Mouse (Mus musculus): ENCODE data around the gene Dlx4. TPM values are rescaled to one million over a fixed set of nuclear protein-coding genes. Genes with fewer than 3 reads are reported as not detected.

Gene Dlx4
- polyA plus RNA-seq, 1 experiment = not detected

DNA sequence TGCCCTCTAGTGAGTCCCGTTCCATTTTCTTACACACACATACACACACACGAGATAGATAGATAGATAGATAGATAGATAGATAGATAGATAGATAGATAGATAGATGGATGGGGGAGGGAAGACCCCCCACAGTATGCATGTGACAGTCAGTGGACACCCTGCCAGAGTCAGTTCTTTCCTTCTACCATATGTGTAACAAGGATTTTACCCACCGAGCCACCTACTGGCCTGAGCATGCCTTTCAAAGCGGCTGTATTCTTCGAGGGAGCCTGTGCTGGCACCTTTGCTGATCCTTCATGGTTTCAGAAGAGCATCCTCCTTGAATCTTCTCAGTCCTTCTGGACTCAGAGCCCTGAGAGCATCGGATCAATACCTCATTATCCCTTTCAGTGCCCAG lies 48.2 kb downstream of the Dlx4 start:
- Histone ChIP-seq H3K4me3 (ENCODE audit: extremely low read depth, insufficient read depth, insufficient read length) (no peak overlapping the region), H3K4me1 (ENCODE audit: control insufficient read depth, insufficient read depth, insufficient read length) (no peaks in the 10 kb centered on the region), H3K27ac (ENCODE audit: insufficient read depth, low read length) (no peak overlapping the region), H3K36me3 (ENCODE audit: control insufficient read depth, insufficient read depth, low read length) (no peaks in the 10 kb centered on the region), H3K27me3 (ENCODE audit: control insufficient read depth, insufficient read depth, low read length) (no peaks in the 10 kb centered on the region)
- TF ChIP-seq CTCF (IDR thresholded peaks at IDR 0.05; ENCODE audit: extremely low read depth, insufficient read depth, insufficient read length, insufficient replicate concordance) (no peak), POLR2A (IDR thresholded peaks at IDR 0.05; ENCODE audit: low read depth, low read length) (no peak)
- DNase-seq (ENCODE audit: low read depth in 1 of 2, low spot score in 2 of 2) = no peak
- WGBS = 73% methylated on average over 6 of the region's 6 CpGs

DNA sequence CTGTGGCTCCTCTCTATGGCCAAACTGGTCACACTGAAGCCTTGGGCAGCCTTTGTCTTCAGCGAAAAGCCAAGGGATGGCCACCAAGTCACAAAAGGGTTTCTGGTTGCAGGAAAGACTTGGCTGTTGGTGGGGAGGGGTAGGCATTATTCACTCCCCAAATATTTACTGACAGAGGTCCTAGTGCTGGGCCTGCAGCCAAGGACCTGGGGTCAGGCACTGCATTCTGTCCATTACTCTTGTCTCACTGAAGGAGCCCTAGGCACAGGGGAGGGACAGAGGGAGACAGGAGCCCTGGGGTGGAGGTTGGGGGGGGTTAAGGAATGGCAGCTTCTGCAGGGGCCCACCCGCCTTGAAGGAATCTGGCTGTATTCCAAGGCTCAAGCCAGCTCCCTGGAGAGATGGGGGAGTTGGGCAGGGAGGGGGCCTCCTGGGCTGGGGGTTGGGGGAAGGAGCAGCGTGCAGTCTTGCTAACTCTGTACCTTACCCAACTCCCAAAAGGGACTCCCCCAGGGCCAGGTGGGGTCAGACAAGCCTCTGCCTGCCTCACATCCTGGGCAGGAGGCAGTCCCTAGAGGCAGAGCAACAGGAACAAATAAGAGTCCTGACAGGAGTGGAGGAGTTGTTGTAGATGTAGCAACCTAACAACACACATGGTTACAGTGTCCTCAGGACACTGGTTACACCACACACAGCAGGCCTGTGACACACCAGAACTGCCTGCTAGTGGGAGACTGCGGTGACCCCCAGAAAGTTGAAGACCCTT lies 49.3 kb downstream of the Dlx4 start:
- Histone ChIP-seq H3K36me3 (ENCODE audit: control insufficient read depth, insufficient read depth, low read length) (no peaks in the 10 kb centered on the region), H3K27me3 (ENCODE audit: control insufficient read depth, insufficient read depth, low read length) (no peaks in the 10 kb centered on the region), H3K4me1 (ENCODE audit: control insufficient read depth, insufficient read depth, insufficient read length) (no peaks in the 10 kb centered on the region), H3K27ac (ENCODE audit: insufficient read depth, low read length) (no peak overlapping the region), H3K4me3 (ENCODE audit: extremely low read depth, insufficient read depth, insufficient read length) (no peak overlapping the region)
- WGBS = 65% methylated on average over 4 of the region's 4 CpGs
- no peak for DNase-seq (ENCODE audit: low read depth in 1 of 2, low spot score in 2 of 2)
- TF ChIP-seq CTCF (IDR thresholded peaks at IDR 0.05; ENCODE audit: extremely low read depth, insufficient read depth, insufficient read length, insufficient replicate concordance) = no peak
- TF ChIP-seq POLR2A (IDR thresholded peaks at IDR 0.05; ENCODE audit: low read depth, low read length) = no peak

DNA sequence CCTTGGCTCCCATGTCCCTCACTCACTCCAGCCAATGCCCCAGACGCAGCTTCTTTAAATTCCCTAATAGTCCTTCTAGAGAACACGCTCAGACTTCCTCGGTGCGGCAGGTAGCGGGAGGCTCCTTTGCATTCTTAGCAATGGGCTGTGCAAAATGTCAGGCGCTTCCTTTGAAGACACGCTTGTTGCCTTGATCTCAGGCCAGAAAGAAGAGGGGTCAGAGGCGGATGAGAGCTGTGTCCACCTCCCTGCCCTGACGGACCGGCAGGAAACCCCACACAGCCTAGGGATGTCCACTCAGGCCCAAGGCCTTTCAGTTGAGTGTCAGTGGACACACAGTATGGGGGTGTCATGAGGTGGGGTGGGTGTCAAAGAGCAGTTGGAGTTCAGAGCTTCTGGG lies 50.5 kb downstream of the Dlx4 start:
- TF ChIP-seq POLR2A (IDR thresholded peaks at IDR 0.05; ENCODE audit: low read depth, low read length) (no peak), CTCF (IDR thresholded peaks at IDR 0.05; ENCODE audit: extremely low read depth, insufficient read depth, insufficient read length, insufficient replicate concordance) (no peak)
- Histone ChIP-seq H3K4me3 (ENCODE audit: extremely low read depth, insufficient read depth, insufficient read length) (no peak overlapping the region), H3K27me3 (ENCODE audit: control insufficient read depth, insufficient read depth, low read length) (no peaks in the 10 kb centered on the region), H3K27ac (ENCODE audit: insufficient read depth, low read length) (no peak overlapping the region), H3K4me1 (ENCODE audit: control insufficient read depth, insufficient read depth, insufficient read length) (no peaks in the 10 kb centered on the region), H3K36me3 (ENCODE audit: control insufficient read depth, insufficient read depth, low read length) (no peaks in the 10 kb centered on the region)
- WGBS = 89% methylated on average over 10 of the region's 10 CpGs
- no peak for DNase-seq (ENCODE audit: low read depth in 1 of 2, low spot score in 2 of 2)

DNA sequence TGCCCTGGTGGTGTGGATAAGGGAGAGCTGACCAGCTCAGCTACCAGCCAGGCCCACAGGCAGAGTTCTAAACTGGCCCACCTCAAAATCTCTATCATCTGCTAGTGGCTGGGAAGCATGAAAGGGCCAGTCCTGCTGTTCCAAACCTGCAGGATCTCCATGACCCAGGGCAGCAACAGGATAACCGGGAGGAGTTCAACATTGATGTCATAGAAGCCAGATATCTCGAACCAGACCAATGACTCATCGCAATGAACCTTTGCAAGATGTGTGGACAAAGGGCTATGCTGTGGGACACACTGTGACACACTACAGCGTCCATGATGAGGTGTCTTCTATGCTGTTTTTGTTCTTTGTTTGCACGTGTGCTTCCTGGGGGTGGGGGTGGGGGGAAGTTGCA lies 53.0 kb downstream of the Dlx4 start:
- Histone ChIP-seq H3K27ac (ENCODE audit: insufficient read depth, low read length) (no peak overlapping the region), H3K36me3 (ENCODE audit: control insufficient read depth, insufficient read depth, low read length) (no peaks in the 10 kb centered on the region), H3K27me3 (ENCODE audit: control insufficient read depth, insufficient read depth, low read length) (0 out of 2 replicates have a peak, but pooled peaks cover 1% of the 10 kb centered on the region), H3K4me1 (ENCODE audit: control insufficient read depth, insufficient read depth, insufficient read length) (no peaks in the 10 kb centered on the region; the same call in 1 of the 2 replicates), H3K4me3 (ENCODE audit: extremely low read depth, insufficient read depth, insufficient read length) (no peak overlapping the region)
- DNase-seq (ENCODE audit: low read depth in 1 of 2, low spot score in 2 of 2) = no peak
- TF ChIP-seq POLR2A (IDR thresholded peaks at IDR 0.05; ENCODE audit: low read depth, low read length) (no peak), CTCF (IDR thresholded peaks at IDR 0.05; ENCODE audit: extremely low read depth, insufficient read depth, insufficient read length, insufficient replicate concordance) (no peak)
- 78% methylated on average over 5 of the region's 5 CpGs for WGBS

Other genes starting within 250 kb of the Dlx4 start
- 24.2 and 24.7 TPM in 2 replicates for gene Col1a1, start 210.0 kb downstream of the Dlx4 start, polyA plus RNA-seq (2012; rRNA removed)
- gene Hils1, start 178.7 kb downstream of the Dlx4 start, polyA plus RNA-seq (2012; rRNA removed) = not detected in 2 replicates
- 0.85 and 1.5 TPM in 2 replicates for gene Sgca, start 169.9 kb downstream of the Dlx4 start, polyA plus RNA-seq (2012; rRNA removed)
- 51.9 and 54.5 TPM in 2 replicates for gene Ppp1r9b, start 155.2 kb downstream of the Dlx4 start, polyA plus RNA-seq (2012; rRNA removed)
- 19.3 and 23.7 TPM in 2 replicates for gene Samd14, start 136.4 kb downstream of the Dlx4 start, polyA plus RNA-seq (2012; rRNA removed)
- gene Pdk2, start 104.9 kb downstream of the Dlx4 start, polyA plus RNA-seq (2012; rRNA removed) = 12.6 and 13.8 TPM in 2 replicates
- gene Itga3, start 69.5 kb downstream of the Dlx4 start, polyA plus RNA-seq (2012; rRNA removed) = 12.7 and 13.9 TPM in 2 replicates
- gene Dlx3, start 26.1 kb downstream of the Dlx4 start, polyA plus RNA-seq (2012; rRNA removed) = not detected in 2 replicates
- 0.40 and 0.44 TPM in 2 replicates for gene Tac4, start 115.3 kb upstream of the Dlx4 start, polyA plus RNA-seq (2012; rRNA removed)
- 25.2 and 29.4 TPM in 2 replicates for gene Kat7, start 164.0 kb upstream of the Dlx4 start, polyA plus RNA-seq (2012; rRNA removed)
- 123 and 142 TPM in 2 replicates for gene Fam117a, start 190.8 kb upstream of the Dlx4 start, polyA plus RNA-seq (2012; rRNA removed)
- gene Slc35b1, start 238.4 kb upstream of the Dlx4 start, polyA plus RNA-seq (2012; rRNA removed) = 40.9 and 44.9 TPM in 2 replicates

Measured in spleen, adult 2 months (tissue).